Mouse (Mus musculus) embryonic facial prominence, embryonic 14.5 days (tissue): Measurements from ENCODE around the gene Tead4. TPM values are rescaled to one million over a fixed set of nuclear protein-coding genes. Genes with fewer than 3 reads are reported as not detected.
A peak's percentile ranks its signal among the peaks of the same experiment; 100 is the strongest.

Experiments
- ATAC-seq: fragments of 200-750 bp; cut with Nextera tagmentation; 2 replicates; pipeline ENCODE4 v1.8.0; 2017; ENCODE audit warnings: low read depth, moderate number of reproducible peaks, moderate TSS enrichment
- DNase-seq: peaks from one replicate; pipeline ENCODE4 v3.0.0-alpha.2; 2015; ENCODE audit warnings: low spot score
- H3K27ac ChIP-seq: fragments of 300-500 bp; sonication (generic); replicated peaks from 2 replicates; pipeline ENCODE4 v1.5.1; 2014; ENCODE audit warnings: low read depth, mild to moderate bottlenecking, low read length, moderate library complexity
- H3K27me3 ChIP-seq: fragments of 300-500 bp; sonication (generic); replicated peaks from 2 replicates; pipeline ENCODE4 v1.6.1; 2014; ENCODE audit warnings: low read length; ENCODE audit not compliant: control insufficient read depth, insufficient read depth
- H3K36me3 ChIP-seq: fragments of 300-500 bp; sonication (generic); 2 replicates; pipeline ENCODE4 v1.6.1; 2014; ENCODE audit warnings: low read length, mixed read lengths; ENCODE audit not compliant: control insufficient read depth, insufficient read depth
- H3K4me1 ChIP-seq: fragments of 300-500 bp; sonication (generic); 2 replicates; pipeline ENCODE4 v1.6.1; 2014; ENCODE audit warnings: antibody characterized with exemption, low read length; ENCODE audit not compliant: control insufficient read depth, insufficient read depth
- H3K4me2 ChIP-seq: fragments of 300-500 bp; sonication (generic); 2 replicates; pipeline ENCODE4 v1.6.1; 2014; ENCODE audit warnings: low read depth, mild to moderate bottlenecking, low read length, moderate library complexity, mixed read lengths
- H3K4me3 ChIP-seq: fragments of 300-500 bp; sonication (generic); 2 replicates; pipeline ENCODE4 v1.5.1; 2014; ENCODE audit warnings: low read depth, mild to moderate bottlenecking, low read length
- H3K9ac ChIP-seq: fragments of 300-500 bp; sonication (generic); 2 replicates; pipeline ENCODE4 v1.6.1; 2014; ENCODE audit warnings: low read depth, mild to moderate bottlenecking, low read length, moderate library complexity, mixed read lengths
- H3K9me3 ChIP-seq: fragments of 300-500 bp; sonication (generic); 2 replicates; pipeline ENCODE4 v1.6.1; 2016; ENCODE audit warnings: low read length; ENCODE audit not compliant: control insufficient read depth
- WGBS: fragments of 180-500 bp; shearing (Covaris S2); extraction: QIAGEN DNeasy Blood & Tissue Kit; methylation state at CpG from one replicate; pipeline ENCODE4 v1.1.7; 2014; 5-methylcytosine and 5-hydroxymethylcytosine counted together
- polyA plus RNA-seq: library from polyadenylated mRNA; unstranded; fragments of >200 nt; fragmentation: Nextera tagmentation; extraction: Ambion mirVana; gene quantifications from 2 replicates; pipeline ENCODE4 v1.2.1, GENCODE M21; 2014

Tead4 gene
- polyA plus RNA-seq = 6.3 and 8.9 TPM in 2 replicates

- peaks cover 12% of the 10 kb centered on the region for H3K27me3 ChIP-seq
- peak; percentile 83 for DNase-seq
- no peaks in the 10 kb centered on the region for H3K9me3 ChIP-seq
- no peak within 1 kb of the TSS; the same call in 1 of the 2 replicates for H3K27ac ChIP-seq
- H3K36me3 ChIP-seq = no peaks in the 10 kb centered on the region
- H3K4me2 ChIP-seq = peak within 1 kb of the TSS; percentile 99
- peak within 1 kb of the TSS; percentile 63 for H3K9ac ChIP-seq
- peak within 1 kb of the TSS; percentile 54 for H3K4me3 ChIP-seq
- ATAC-seq = peak; percentile 87
- WGBS = 0% methylated on average over 27 of the region's 81 CpGs
- peaks cover 24% of the 10 kb centered on the region for H3K4me1 ChIP-seq
These were observed at the start of gene Tead4 for GRCm38 (mm10) chr6:128300134-128301001. Gene Tead4 (minus strand): TSS chr6:128300823.

GRCm38 (mm10) chr6:128349711-128350110, 49.1 kb upstream of the Tead4 start:
- peak; percentile 64 for DNase-seq
- H3K36me3 ChIP-seq = peaks cover 10% of the 10 kb centered on the region

DNA sequence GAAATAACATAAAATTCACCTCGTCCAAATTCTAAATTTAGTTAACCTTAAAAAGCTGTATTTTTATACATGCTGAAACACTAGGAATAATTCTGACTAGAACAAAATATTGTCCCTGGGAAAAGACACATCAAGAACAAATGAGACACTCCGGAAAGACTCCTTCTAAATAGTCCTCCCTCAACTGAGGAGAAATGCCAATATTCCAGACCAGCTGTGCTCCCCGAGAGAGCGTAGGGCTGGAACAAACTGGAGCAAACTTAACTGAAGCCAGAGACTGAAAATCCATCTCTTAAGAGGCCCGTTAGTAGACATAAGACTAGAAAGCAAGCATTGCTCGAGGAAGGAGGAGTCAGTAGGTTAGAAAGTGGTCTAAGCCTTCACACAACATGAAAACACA, 46.2 kb upstream of the Tead4 start:
- ATAC-seq = no peak
- Histone ChIP-seq H3K4me2 (no peak overlapping the region), H3K27me3 (no peaks in the 10 kb centered on the region), H3K27ac (peak overlapping the region; percentile 25), H3K4me3 (no peak overlapping the region), H3K36me3 (peaks cover 22% of the 10 kb centered on the region), H3K4me1 (peaks cover 11% of the 10 kb centered on the region; the same call in 1 of the 2 replicates), H3K9me3 (no peaks in the 10 kb centered on the region), H3K9ac (no peak overlapping the region)
- no peak for DNase-seq
- 75% methylated on average over 6 of the region's 6 CpGs for WGBS

More at GRCm38 (mm10) chr6:128349711-128350110, 49.1 kb upstream of the Tead4 start:
- no peaks in the 10 kb centered on the region for H3K9me3 ChIP-seq
- WGBS = 24% methylated on average over 7 of the region's 7 CpGs
- H3K4me2 ChIP-seq = no peak overlapping the region
- peak overlapping the region; percentile 67 for H3K27ac ChIP-seq
- H3K9ac ChIP-seq = no peak overlapping the region
- peak; percentile 45; the same call in 1 of the 2 replicates for ATAC-seq
- H3K27me3 ChIP-seq = no peaks in the 10 kb centered on the region
- peaks cover 22% of the 10 kb centered on the region; the same call in 1 of the 2 replicates for H3K4me1 ChIP-seq
- H3K4me3 ChIP-seq = no peak overlapping the region

GRCm38 (mm10) chr6:128345623-128346022, 45.0 kb upstream of the Tead4 start:
- no peak overlapping the region for H3K4me3 ChIP-seq
- no peak for ATAC-seq
- H3K27me3 ChIP-seq = no peaks in the 10 kb centered on the region
- no peak overlapping the region for H3K9ac ChIP-seq
- 84% methylated on average over 10 of the region's 10 CpGs for WGBS
- H3K9me3 ChIP-seq = no peaks in the 10 kb centered on the region
- no peak overlapping the region for H3K4me2 ChIP-seq
- H3K4me1 ChIP-seq = peaks cover 11% of the 10 kb centered on the region; the same call in 1 of the 2 replicates
- no peak overlapping the region for H3K27ac ChIP-seq
- peak; percentile 39 for DNase-seq
- H3K36me3 ChIP-seq = peaks cover 19% of the 10 kb centered on the region

DNA sequence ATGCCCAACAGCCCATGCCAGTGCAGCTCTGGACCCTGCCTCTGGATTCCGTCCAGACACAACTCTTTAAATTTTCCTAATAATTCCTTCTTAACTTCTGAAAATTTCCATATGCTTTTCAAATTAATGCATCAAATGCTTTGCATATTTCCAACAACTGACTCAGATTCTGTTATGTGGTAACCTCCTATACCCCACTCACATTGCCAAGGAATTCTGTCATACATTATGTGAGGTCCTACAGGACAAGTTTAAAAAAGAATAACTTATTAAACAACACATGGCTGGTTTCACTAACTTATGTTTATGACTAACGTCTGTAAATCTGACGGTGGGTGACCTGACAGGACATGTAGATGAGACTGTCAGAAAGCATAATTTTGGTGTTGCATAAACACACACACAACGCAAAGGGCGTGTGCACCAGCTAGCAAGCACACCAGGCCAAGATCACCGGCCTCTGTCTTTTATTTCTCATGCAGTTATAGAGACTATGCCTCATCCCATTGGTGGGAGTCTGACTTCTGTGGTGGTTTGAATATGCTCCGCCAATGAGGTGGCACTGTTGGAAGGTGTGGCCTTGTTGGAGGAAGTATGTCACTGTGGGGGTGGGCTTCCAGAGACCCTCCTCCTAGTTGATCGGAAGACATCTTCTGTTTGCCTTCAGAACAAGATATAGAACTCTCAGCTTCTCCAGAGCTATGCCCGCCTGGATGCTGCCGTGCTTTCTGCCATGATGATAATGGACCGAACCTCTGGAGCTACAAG, 41.5 kb upstream of the Tead4 start:
- Histone ChIP-seq H3K4me3 (no peak overlapping the region), H3K4me1 (peaks cover 12% of the 10 kb centered on the region; the same call in 1 of the 2 replicates), H3K9ac (no peak overlapping the region), H3K9me3 (no peaks in the 10 kb centered on the region), H3K36me3 (peaks cover 21% of the 10 kb centered on the region), H3K4me2 (no peak overlapping the region), H3K27me3 (no peaks in the 10 kb centered on the region), H3K27ac (no peak overlapping the region)
- DNase-seq (no peak), ATAC-seq (no peak)
- WGBS = 85% methylated on average over 11 of the region's 11 CpGs

- Histone ChIP-seq H3K27ac (peak overlapping the region; percentile 35), H3K4me3 (no peak overlapping the region), H3K9ac (no peak overlapping the region), H3K36me3 (peaks cover 37% of the 10 kb centered on the region), H3K4me2 (no peak overlapping the region), H3K9me3 (no peaks in the 10 kb centered on the region), H3K27me3 (no peaks in the 10 kb centered on the region), H3K4me1 (0 out of 2 replicates have a peak, but pooled peaks cover 9% of the 10 kb centered on the region)
- ATAC-seq (peak; percentile 86), DNase-seq (peak; percentile 90)
- WGBS = 30% methylated on average over 5 of the region's 5 CpGs
These were observed 38.3 kb upstream of the Tead4 start for GRCm38 (mm10) chr6:128338876-128339275.

GRCm38 (mm10) chr6:128337467-128337866, 36.8 kb upstream of the Tead4 start:
- Histone ChIP-seq H3K36me3 (peaks cover 42% of the 10 kb centered on the region), H3K9ac (no peak overlapping the region), H3K27me3 (no peaks in the 10 kb centered on the region), H3K4me2 (no peak overlapping the region), H3K27ac (no peak overlapping the region), H3K9me3 (no peaks in the 10 kb centered on the region), H3K4me1 (0 out of 2 replicates have a peak, but pooled peaks cover 9% of the 10 kb centered on the region), H3K4me3 (no peak overlapping the region)
- WGBS = 85% methylated on average over 7 of the region's 7 CpGs
- ATAC-seq = no peak
- DNase-seq = no peak

GRCm38 (mm10) chr6:128334397-128335124, 33.9 kb upstream of the Tead4 start:
- no peak overlapping the region for H3K4me3 ChIP-seq
- no peak overlapping the region for H3K27ac ChIP-seq
- peaks cover 59% of the 10 kb centered on the region for H3K36me3 ChIP-seq
- H3K27me3 ChIP-seq = no peaks in the 10 kb centered on the region
- 0 out of 2 replicates have a peak, but pooled peaks cover 9% of the 10 kb centered on the region for H3K4me1 ChIP-seq
- H3K4me2 ChIP-seq = no peak overlapping the region
- no peak overlapping the region for H3K9ac ChIP-seq
- H3K9me3 ChIP-seq = peaks cover 16% of the 10 kb centered on the region
- ATAC-seq (peak; percentile 47), DNase-seq (peak; percentile 87)
- WGBS = 17% methylated on average over 12 of the region's 12 CpGs
